Mouse (Mus musculus): ENCODE measurements around the gene Zfp3. TPM values are rescaled to one million over a fixed set of nuclear protein-coding genes. Genes with fewer than 3 reads are reported as not detected.
A peak's percentile ranks its signal among the peaks of the same experiment; 100 is the strongest.
"Not testable (repeated sequence)": the region's sequence is repeated elsewhere in the genome, so short reads cannot be mapped to it uniquely, and the experiment has no call there.

Zfp3 gene
- polyA plus RNA-seq, 1 experiment from 2014 or later: 16.4 TPM

GRCm38 (mm10) chr11:70753146-70753545, 10.9 kb upstream of the Zfp3 start:
- Histone ChIP-seq H3K9ac (ENCODE audit: low read depth, low read length) (no peak overlapping the region), H3K4me2 (ENCODE audit: low read length) (no peak overlapping the region), H3K4me1 (ENCODE audit: control insufficient read depth, insufficient read depth, low read depth, low read length) (peaks cover 2% of the 10 kb centered on the region; the same call in 1 of the 2 replicates), H3K27me3 (replicated peaks; ENCODE audit: control insufficient read depth, insufficient read depth, low read length) (no peaks in the 10 kb centered on the region), H3K27ac (ENCODE audit: low read depth, low read length) (no peak overlapping the region), H3K9me3 (ENCODE audit: control insufficient read depth, low read length) (no peaks in the 10 kb centered on the region), H3K4me3 (ENCODE audit: low read length) (no peak overlapping the region), H3K36me3 (ENCODE audit: control insufficient read depth, insufficient read depth, low read length) (no peaks in the 10 kb centered on the region)
- no peak for ATAC-seq
- 92% methylated on average over 10 of the region's 10 CpGs for WGBS

GRCm38 (mm10) chr11:70754476-70754875, 9.5 kb upstream of the Zfp3 start:
- ATAC-seq: no peak
- H3K4me3 ChIP-seq (ENCODE audit: low read length): no peak overlapping the region
- H3K36me3 ChIP-seq (ENCODE audit: control insufficient read depth, insufficient read depth, low read length): no peaks in the 10 kb centered on the region
- H3K9ac ChIP-seq (ENCODE audit: low read depth, low read length): no peak overlapping the region
- no peak overlapping the region for H3K4me2 ChIP-seq (ENCODE audit: low read length)
- peaks cover 2% of the 10 kb centered on the region; the same call in 1 of the 2 replicates for H3K4me1 ChIP-seq (ENCODE audit: control insufficient read depth, insufficient read depth, low read depth, low read length)
- no peaks in the 10 kb centered on the region for H3K9me3 ChIP-seq (ENCODE audit: control insufficient read depth, low read length)
- H3K27ac ChIP-seq (ENCODE audit: low read depth, low read length): no peak overlapping the region
- 67% methylated on average over 4 of the region's 4 CpGs for WGBS
- no peaks in the 10 kb centered on the region for H3K27me3 ChIP-seq (replicated peaks; ENCODE audit: control insufficient read depth, insufficient read depth, low read length)

GRCm38 (mm10) chr11:70754958-70755357, 9.1 kb upstream of the Zfp3 start:
- no peak for ATAC-seq
- no peaks in the 10 kb centered on the region for H3K9me3 ChIP-seq (ENCODE audit: control insufficient read depth, low read length)
- H3K9ac ChIP-seq (ENCODE audit: low read depth, low read length): no peak overlapping the region
- H3K27me3 ChIP-seq (replicated peaks; ENCODE audit: control insufficient read depth, insufficient read depth, low read length): no peaks in the 10 kb centered on the region
- H3K36me3 ChIP-seq (ENCODE audit: control insufficient read depth, insufficient read depth, low read length): no peaks in the 10 kb centered on the region
- H3K4me1 ChIP-seq (ENCODE audit: control insufficient read depth, insufficient read depth, low read depth, low read length): peaks cover 2% of the 10 kb centered on the region; the same call in 1 of the 2 replicates
- H3K4me2 ChIP-seq (ENCODE audit: low read length): no peak overlapping the region
- 66% methylated on average over 7 of the region's 7 CpGs for WGBS
- no peak overlapping the region for H3K4me3 ChIP-seq (ENCODE audit: low read length)
- H3K27ac ChIP-seq (ENCODE audit: low read depth, low read length): no peak overlapping the region

GRCm38 (mm10) chr11:70755645-70756044, 8.4 kb upstream of the Zfp3 start:
- H3K9me3 ChIP-seq (ENCODE audit: control insufficient read depth, low read length): no peaks in the 10 kb centered on the region
- H3K4me2 ChIP-seq (ENCODE audit: low read length): 0 out of 2 replicates have a peak overlapping the region, but pooled peaks have one; percentile 17
- H3K4me3 ChIP-seq (ENCODE audit: low read length): no peak overlapping the region
- peaks cover 2% of the 10 kb centered on the region; the same call in 1 of the 2 replicates for H3K4me1 ChIP-seq (ENCODE audit: control insufficient read depth, insufficient read depth, low read depth, low read length)
- 13% methylated on average over 7 of the region's 7 CpGs for WGBS
- H3K9ac ChIP-seq (ENCODE audit: low read depth, low read length): peak overlapping the region; percentile 51
- H3K27ac ChIP-seq (ENCODE audit: low read depth, low read length): no peak overlapping the region
- peak; percentile 64; the same call in 1 of the 2 replicates for ATAC-seq
- H3K36me3 ChIP-seq (ENCODE audit: control insufficient read depth, insufficient read depth, low read length): no peaks in the 10 kb centered on the region
- no peaks in the 10 kb centered on the region for H3K27me3 ChIP-seq (replicated peaks; ENCODE audit: control insufficient read depth, insufficient read depth, low read length)

GRCm38 (mm10) chr11:70760446-70760845, 3.6 kb upstream of the Zfp3 start:
- not testable (repeated sequence) for H3K27me3 ChIP-seq (replicated peaks; ENCODE audit: control insufficient read depth, insufficient read depth, low read length); ATAC-seq; H3K9ac ChIP-seq (ENCODE audit: low read depth, low read length); H3K36me3 ChIP-seq (ENCODE audit: control insufficient read depth, insufficient read depth, low read length); H3K4me3 ChIP-seq (ENCODE audit: low read length); H3K27ac ChIP-seq (ENCODE audit: low read depth, low read length); H3K4me2 ChIP-seq (ENCODE audit: low read length); H3K9me3 ChIP-seq (ENCODE audit: control insufficient read depth, low read length)
- 58% methylated on average over 3 of the region's 3 CpGs for WGBS
- peaks cover 12% of the 10 kb centered on the region for H3K4me1 ChIP-seq (ENCODE audit: control insufficient read depth, insufficient read depth, low read depth, low read length)

- Histone ChIP-seq H3K27ac (ENCODE audit: low read depth, low read length) (no peak overlapping the region), H3K4me1 (ENCODE audit: control insufficient read depth, insufficient read depth, low read depth, low read length) (peaks cover 10% of the 10 kb centered on the region)
Measured at GRCm38 (mm10) chr11:70762641-70763040, 1.4 kb upstream of the Zfp3 start.

GRCm38 (mm10) chr11:70763582-70763935, 450 bp upstream of the Zfp3 start:
- H3K4me2 ChIP-seq (ENCODE audit: low read length): peak overlapping the region; percentile 74
- no peaks in the 10 kb centered on the region for H3K36me3 ChIP-seq (ENCODE audit: control insufficient read depth, insufficient read depth, low read length)
- no peaks in the 10 kb centered on the region for H3K27me3 ChIP-seq (replicated peaks; ENCODE audit: control insufficient read depth, insufficient read depth, low read length)
- H3K4me1 ChIP-seq (ENCODE audit: control insufficient read depth, insufficient read depth, low read depth, low read length): peaks cover 10% of the 10 kb centered on the region
- H3K9me3 ChIP-seq (ENCODE audit: control insufficient read depth, low read length): no peaks in the 10 kb centered on the region
- H3K27ac ChIP-seq (ENCODE audit: low read depth, low read length): peak overlapping the region; percentile 82; the same call in 1 of the 2 replicates
- peak; percentile 25; the same call in 1 of the 2 replicates for ATAC-seq
- H3K9ac ChIP-seq (ENCODE audit: low read depth, low read length): peak overlapping the region; percentile 83
- peak overlapping the region; percentile 71 for H3K4me3 ChIP-seq (ENCODE audit: low read length)
- WGBS: 16% methylated on average over 3 of the region's 3 CpGs

More at GRCm38 (mm10) chr11:70762641-70763040, 1.4 kb upstream of the Zfp3 start:
- H3K9ac ChIP-seq (ENCODE audit: low read depth, low read length): no peak overlapping the region
- no peak overlapping the region for H3K4me3 ChIP-seq (ENCODE audit: low read length)
- no peak overlapping the region for H3K4me2 ChIP-seq (ENCODE audit: low read length)
- 81% methylated on average over 9 of the region's 9 CpGs for WGBS
- H3K27me3 ChIP-seq (replicated peaks; ENCODE audit: control insufficient read depth, insufficient read depth, low read length): no peaks in the 10 kb centered on the region
- no peaks in the 10 kb centered on the region for H3K9me3 ChIP-seq (ENCODE audit: control insufficient read depth, low read length)
- no peaks in the 10 kb centered on the region for H3K36me3 ChIP-seq (ENCODE audit: control insufficient read depth, insufficient read depth, low read length)
- no peak for ATAC-seq

- peaks cover 10% of the 10 kb centered on the region for H3K4me1 ChIP-seq (ENCODE audit: control insufficient read depth, insufficient read depth, low read depth, low read length)
- no peaks in the 10 kb centered on the region for H3K9me3 ChIP-seq (ENCODE audit: control insufficient read depth, low read length)
- no peak overlapping the region for H3K4me2 ChIP-seq (ENCODE audit: low read length)
- WGBS: 89% methylated on average over 16 of the region's 16 CpGs
- no peak overlapping the region for H3K9ac ChIP-seq (ENCODE audit: low read depth, low read length)
- H3K27me3 ChIP-seq (replicated peaks; ENCODE audit: control insufficient read depth, insufficient read depth, low read length): no peaks in the 10 kb centered on the region
- no peak for ATAC-seq
- no peak overlapping the region for H3K4me3 ChIP-seq (ENCODE audit: low read length)
- no peaks in the 10 kb centered on the region for H3K36me3 ChIP-seq (ENCODE audit: control insufficient read depth, insufficient read depth, low read length)
- H3K27ac ChIP-seq (ENCODE audit: low read depth, low read length): no peak overlapping the region
Measured at GRCm38 (mm10) chr11:70765776-70766445, 1.9 kb downstream of the Zfp3 start.

GRCm38 (mm10) chr11:70770804-70771203, 6.8 kb downstream of the Zfp3 start:
- H3K4me2 ChIP-seq (ENCODE audit: low read length): no peak overlapping the region
- ATAC-seq: no peak
- 92% methylated on average over 3 of the region's 3 CpGs for whole genome bisulfite sequencing
- no peaks in the 10 kb centered on the region for H3K9me3 ChIP-seq (ENCODE audit: control insufficient read depth, low read length)
- H3K4me1 ChIP-seq (ENCODE audit: control insufficient read depth, insufficient read depth, low read depth, low read length): no peaks in the 10 kb centered on the region; the same call in 1 of the 2 replicates
- no peak overlapping the region for H3K9ac ChIP-seq (ENCODE audit: low read depth, low read length)
- peaks cover 12% of the 10 kb centered on the region for H3K36me3 ChIP-seq (ENCODE audit: control insufficient read depth, insufficient read depth, low read length)
- no peaks in the 10 kb centered on the region for H3K27me3 ChIP-seq (replicated peaks; ENCODE audit: control insufficient read depth, insufficient read depth, low read length)
- no peak overlapping the region for H3K4me3 ChIP-seq (ENCODE audit: low read length)
- H3K27ac ChIP-seq (ENCODE audit: low read depth, low read length): no peak overlapping the region

Measured in hindbrain, embryonic 16.5 days (tissue).